Mouse (Mus musculus): ENCODE results near the gene Grap2.

DNA sequence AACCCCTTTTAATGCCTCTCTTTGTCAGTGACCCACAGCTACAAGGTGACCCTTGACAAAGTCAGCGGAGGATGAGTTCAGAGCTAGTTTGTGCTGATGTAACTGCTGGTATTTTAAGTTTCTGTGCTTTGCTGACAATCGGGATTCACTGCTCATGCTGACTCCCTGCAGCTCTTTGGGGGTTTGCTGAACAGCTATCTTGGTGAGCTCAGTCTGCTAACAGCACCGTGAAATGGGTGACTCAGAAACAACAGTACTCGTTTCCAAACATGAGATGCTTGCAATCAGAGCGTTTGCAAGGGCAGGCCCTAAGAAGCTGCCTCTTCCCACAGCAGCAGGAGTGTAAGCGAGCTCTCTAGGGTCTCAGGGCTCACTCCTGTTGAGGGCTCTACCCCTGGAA is 39.1 kb upstream of the Grap2 start:
- TF ChIP-seq CTCF (conservative IDR thresholded peaks at IDR 0.05; ENCODE audit: low read length) (no peak), POU5F1 (IDR thresholded peaks at IDR 0.05; ENCODE audit: borderline replicate concordance, low read length) (no peak), NANOG (IDR thresholded peaks at IDR 0.05; ENCODE audit: borderline replicate concordance, low read length) (no peak)
